Mouse (Mus musculus) G1E (cell line): Measurements from ENCODE around the gene Col12a1.

Experiments used
- CTCF ChIP-seq: IDR thresholded peaks from 2 replicates; pipeline ENCODE4 v1.5.1; 2012; ENCODE audit warnings: low read depth, low read length, inconsistent platforms, mixed read lengths
- GATA1 ChIP-seq: IDR thresholded peaks from 2 replicates; pipeline ENCODE4 v1.6.1; 2012; ENCODE audit warnings: borderline replicate concordance, low read length, inconsistent platforms, mixed read lengths
- GATA2 ChIP-seq: IDR thresholded peaks from 2 replicates; pipeline ENCODE4 v1.6.1; 2012; ENCODE audit warnings: low read depth, low read length, inconsistent platforms, borderline replicate concordance
- POLR2AphosphoS5 ChIP-seq: IDR thresholded peaks from 2 replicates; pipeline ENCODE4 v1.6.1; 2012; ENCODE audit warnings: low read depth, low read length, inconsistent platforms; ENCODE audit not compliant: insufficient replicate concordance
- TAL1 ChIP-seq: conservative IDR thresholded peaks from 2 replicates; pipeline ENCODE4 v1.6.1; 2012; ENCODE audit warnings: low read depth, low read length, inconsistent platforms, mixed read lengths

GRCm38 (mm10) chr9:79720143-79720542 is 1.5 kb upstream of the Col12a1 start:
- TF ChIP-seq CTCF (no peak), GATA1 (no peak), TAL1 (no peak), POLR2AphosphoS5 (no peak), GATA2 (no peak)
